Mouse (Mus musculus): Measurements from ENCODE around the gene Ccdc60.

The Ccdc60 gene

GRCm38 (mm10) chr5:116165203-116165888, 123.4 kb downstream of the Ccdc60 start:
- no peak for TF ChIP-seq GATA4 (IDR thresholded peaks at IDR 0.05; ENCODE audit: insufficient replicate concordance, low read length)

- TF ChIP-seq GATA4 (IDR thresholded peaks at IDR 0.05; ENCODE audit: insufficient replicate concordance, low read length) = no peak
These were observed 134.0 kb downstream of the Ccdc60 start for GRCm38 (mm10) chr5:116154811-116155210.

GRCm38 (mm10) chr5:116144711-116145110, 144.1 kb downstream of the Ccdc60 start:
- TF ChIP-seq GATA4 (IDR thresholded peaks at IDR 0.05; ENCODE audit: insufficient replicate concordance, low read length) = no peak

- TF ChIP-seq GATA4 (IDR thresholded peaks at IDR 0.05; ENCODE audit: insufficient replicate concordance, low read length) = no peak
These were observed 148.1 kb downstream of the Ccdc60 start for GRCm38 (mm10) chr5:116140682-116141081.

GRCm38 (mm10) chr5:116123344-116123743, 165.4 kb downstream of the Ccdc60 start:
- no peak for TF ChIP-seq GATA4 (IDR thresholded peaks at IDR 0.05; ENCODE audit: insufficient replicate concordance, low read length)

GRCm38 (mm10) chr5:116116567-116116966, 172.2 kb downstream of the Ccdc60 start:
- no peak for TF ChIP-seq GATA4 (IDR thresholded peaks at IDR 0.05; ENCODE audit: insufficient replicate concordance, low read length)

- TF ChIP-seq GATA4 (IDR thresholded peaks at IDR 0.05; ENCODE audit: insufficient replicate concordance, low read length) = no peak
These were observed 172.7 kb downstream of the Ccdc60 start for GRCm38 (mm10) chr5:116116110-116116509.

GRCm38 (mm10) chr5:116115071-116115834, 173.5 kb downstream of the Ccdc60 start:
- TF ChIP-seq GATA4 (IDR thresholded peaks at IDR 0.05; ENCODE audit: insufficient replicate concordance, low read length) = no peak

GRCm38 (mm10) chr5:116108651-116109050, 180.1 kb downstream of the Ccdc60 start:
- no peak for TF ChIP-seq GATA4 (IDR thresholded peaks at IDR 0.05; ENCODE audit: insufficient replicate concordance, low read length)

- no peak for TF ChIP-seq GATA4 (IDR thresholded peaks at IDR 0.05; ENCODE audit: insufficient replicate concordance, low read length)
These were observed 204.6 kb downstream of the Ccdc60 start for GRCm38 (mm10) chr5:116084231-116084630.

GRCm38 (mm10) chr5:116083081-116083480, 205.7 kb downstream of the Ccdc60 start, which contains the start of gene Tmem233:
Tmem233 (minus strand) TSS chr5:116083244.
- no peak for TF ChIP-seq GATA4 (IDR thresholded peaks at IDR 0.05; ENCODE audit: insufficient replicate concordance, low read length)

- no peak for TF ChIP-seq GATA4 (IDR thresholded peaks at IDR 0.05; ENCODE audit: insufficient replicate concordance, low read length)
These were observed 206.4 kb downstream of the Ccdc60 start for GRCm38 (mm10) chr5:116082241-116082900.

- TF ChIP-seq GATA4 (IDR thresholded peaks at IDR 0.05; ENCODE audit: insufficient replicate concordance, low read length) = no peak
These were observed 207.2 kb downstream of the Ccdc60 start for GRCm38 (mm10) chr5:116081616-116082015.

- TF ChIP-seq GATA4 (IDR thresholded peaks at IDR 0.05; ENCODE audit: insufficient replicate concordance, low read length) = no peak
These were observed 208.0 kb downstream of the Ccdc60 start for GRCm38 (mm10) chr5:116080736-116081135.
